Mouse (Mus musculus): ENCODE data around the gene Cbx2. TPM values are rescaled to one million over a fixed set of nuclear protein-coding genes. Genes with fewer than 3 reads are reported as not detected.

Gene Cbx2
- polyA plus RNA-seq (2012; rRNA removed; ENCODE audit: low replicate concordance): 2.0 and 3.3 TPM in 2 replicates

DNA sequence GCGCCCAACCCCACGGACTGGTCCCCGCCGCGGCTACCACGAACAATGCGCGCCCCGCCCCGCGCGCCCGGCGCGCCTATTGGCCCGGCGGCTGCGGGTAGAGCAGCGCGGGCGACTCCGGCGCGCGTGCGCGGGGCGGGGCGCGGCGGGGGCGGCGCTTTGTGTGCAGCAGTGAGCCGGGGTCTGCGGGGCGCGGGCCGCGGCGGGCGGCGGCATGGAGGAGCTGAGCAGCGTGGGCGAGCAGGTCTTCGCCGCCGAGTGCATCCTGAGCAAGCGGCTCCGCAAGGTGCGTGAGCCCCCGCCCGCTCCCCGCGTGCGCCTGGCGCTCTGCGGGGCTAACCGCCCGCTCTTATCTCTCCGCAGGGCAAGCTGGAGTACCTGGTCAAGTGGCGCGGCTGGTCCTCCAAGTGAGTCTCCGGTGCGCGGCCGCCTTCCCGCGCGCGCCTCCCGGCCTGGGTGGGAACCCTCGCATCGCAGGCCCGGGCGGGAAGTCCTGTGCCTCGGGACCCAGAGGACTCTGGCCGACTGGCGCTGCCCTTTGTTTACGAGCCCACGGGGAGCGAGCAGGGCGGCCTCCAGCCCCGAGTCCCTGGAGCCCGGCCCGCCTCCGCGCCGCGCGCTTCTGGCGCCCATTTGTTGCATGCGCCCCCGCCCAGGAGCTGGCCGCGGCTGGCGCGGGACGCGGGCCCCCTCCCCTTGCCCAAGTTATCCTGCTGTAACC is at the start of gene Cbx2:
TSS of gene Cbx2 (plus strand) at position 68 of the 721 bp plus-strand sequence.

GRCm38 (mm10) chr11:118987999-118988398 is 34.8 kb upstream of the Cbx2 start, which contains the start of gene Enpp7:
Gene Enpp7, plus strand, starts transcription at chr11:118988188.

DNA sequence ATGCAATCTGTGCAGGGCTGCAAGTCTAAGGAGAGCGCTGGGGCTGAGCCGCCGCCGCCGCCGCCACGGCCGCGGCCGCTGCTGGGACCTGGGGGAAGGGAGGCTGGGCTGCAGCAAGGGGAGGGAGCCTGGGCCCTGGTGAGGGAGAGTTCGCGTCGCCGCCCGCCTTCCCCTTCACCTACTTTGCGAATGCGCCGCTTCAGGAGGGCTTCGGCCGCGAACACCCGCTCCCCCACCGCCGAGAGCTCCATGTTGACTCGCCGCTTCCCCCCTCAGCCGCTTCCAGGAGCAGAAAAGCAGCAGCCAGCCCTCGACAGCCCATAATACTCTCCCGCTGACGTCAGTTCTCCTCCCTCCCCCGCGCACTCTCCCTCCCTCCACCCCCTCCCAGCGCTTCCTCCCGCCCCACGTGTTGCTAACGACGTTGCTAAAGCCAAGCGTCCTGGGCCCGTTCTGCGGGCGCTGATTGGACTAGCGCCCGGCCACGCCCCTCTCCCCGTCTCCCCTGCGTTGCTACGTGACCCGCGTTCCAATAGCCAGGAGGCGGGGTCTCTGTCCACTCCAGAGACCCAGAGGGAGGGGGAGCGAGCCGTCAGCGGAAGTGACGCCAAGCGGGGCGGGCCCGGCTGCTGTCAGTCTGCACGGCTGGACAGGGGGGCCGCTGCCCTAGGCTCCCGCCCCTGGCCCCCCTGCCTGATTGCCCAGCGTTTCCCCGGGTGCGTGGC is 18.0 kb downstream of the Cbx2 start, which contains the start of gene Cbx8:
TSS of gene Cbx8 (minus strand) at position 370 of the 725 bp plus-strand sequence.

Other genes starting within 250 kb of the Cbx2 start
- gene Rbfox3, start 111.4 kb upstream of the Cbx2 start, polyA plus RNA-seq (2012; rRNA removed; ENCODE audit: low replicate concordance): 0.11 and 0.12 TPM in 2 replicates
- 4.8 and 1,366 TPM in 2 replicates for gene Enpp7, start 34.8 kb upstream of the Cbx2 start, polyA plus RNA-seq (2012; rRNA removed; ENCODE audit: low replicate concordance)
- gene Cbx8, start 18.0 kb downstream of the Cbx2 start, polyA plus RNA-seq (2012; rRNA removed; ENCODE audit: low replicate concordance): 3.4 and 8.1 TPM in 2 replicates
- gene Cbx4, start 63.3 kb downstream of the Cbx2 start, polyA plus RNA-seq (2012; rRNA removed; ENCODE audit: low replicate concordance): 8.4 and 9.1 TPM in 2 replicates
- 2.4 and 5.3 TPM in 2 replicates for gene Tbc1d16, start 205.5 kb downstream of the Cbx2 start, polyA plus RNA-seq (2012; rRNA removed; ENCODE audit: low replicate concordance)
- 0.28 TPM in 1 of 2 replicates, not detected in the other for gene Ccdc40, start 205.6 kb downstream of the Cbx2 start, polyA plus RNA-seq (2012; rRNA removed; ENCODE audit: low replicate concordance)
- 44.2 and 89.5 TPM in 2 replicates for gene Gaa, start 244.9 kb downstream of the Cbx2 start, polyA plus RNA-seq (2012; rRNA removed; ENCODE audit: low replicate concordance)